Mouse (Mus musculus): ENCODE data around the gene Olfr1123.
"Not testable (repeated sequence)": the region's sequence is repeated elsewhere in the genome, so short reads cannot be mapped to it uniquely, and the experiment has no call there.

Olfr1123 gene

GRCm38 (mm10) chr2:87416335-87416734, at the start of gene Olfr1123:
Gene Olfr1123, plus strand, starts transcription at chr2:87416635.
- DNase-seq = no peak

GRCm38 (mm10) chr2:87369595-87369994, 46.8 kb upstream of the Olfr1123 start, which contains the start of gene Olfr1121:
Gene Olfr1121, plus strand, starts transcription at chr2:87369895.
- DNase-seq = no peak

GRCm38 (mm10) chr2:87371726-87372125, 44.7 kb upstream of the Olfr1123 start:
- no peak for DNase-seq

- no peak for DNase-seq
Observed at GRCm38 (mm10) chr2:87383935-87384334, 32.5 kb upstream of the Olfr1123 start.

- DNase-seq = no peak
Observed at GRCm38 (mm10) chr2:87385549-87385948, 30.9 kb upstream of the Olfr1123 start, which contains the start of gene Olfr1122. Gene Olfr1122, plus strand, starts transcription at chr2:87385849.

- DNase-seq = not testable (repeated sequence)
Observed at GRCm38 (mm10) chr2:87393605-87394004, 22.8 kb upstream of the Olfr1123 start.

- not testable (repeated sequence) for DNase-seq
Observed at GRCm38 (mm10) chr2:87394686-87395085, 21.7 kb upstream of the Olfr1123 start.

GRCm38 (mm10) chr2:87429975-87430374, 13.5 kb downstream of the Olfr1123 start, which contains the start of gene Olfr1124:
Gene Olfr1124, plus strand, starts transcription at chr2:87430275.
- DNase-seq = no peak

- no peak for DNase-seq
Observed at GRCm38 (mm10) chr2:87437731-87438130, 21.3 kb downstream of the Olfr1123 start.

GRCm38 (mm10) chr2:87453662-87454061, 37.2 kb downstream of the Olfr1123 start, which contains the start of gene Olfr1126:
Gene Olfr1126, plus strand, starts transcription at chr2:87453962.
- no peak for DNase-seq

GRCm38 (mm10) chr2:87461769-87462168, 45.3 kb downstream of the Olfr1123 start:
- DNase-seq = no peak

All from thymus, postnatal 4 days (tissue).